Mouse (Mus musculus): ENCODE data around the gene Snx5. TPM values are rescaled to one million over a fixed set of nuclear protein-coding genes. Genes with fewer than 3 reads are reported as not detected.

Snx5 gene
- polyA plus RNA-seq, 1 experiment from 2014 or later = 55.2 TPM

DNA sequence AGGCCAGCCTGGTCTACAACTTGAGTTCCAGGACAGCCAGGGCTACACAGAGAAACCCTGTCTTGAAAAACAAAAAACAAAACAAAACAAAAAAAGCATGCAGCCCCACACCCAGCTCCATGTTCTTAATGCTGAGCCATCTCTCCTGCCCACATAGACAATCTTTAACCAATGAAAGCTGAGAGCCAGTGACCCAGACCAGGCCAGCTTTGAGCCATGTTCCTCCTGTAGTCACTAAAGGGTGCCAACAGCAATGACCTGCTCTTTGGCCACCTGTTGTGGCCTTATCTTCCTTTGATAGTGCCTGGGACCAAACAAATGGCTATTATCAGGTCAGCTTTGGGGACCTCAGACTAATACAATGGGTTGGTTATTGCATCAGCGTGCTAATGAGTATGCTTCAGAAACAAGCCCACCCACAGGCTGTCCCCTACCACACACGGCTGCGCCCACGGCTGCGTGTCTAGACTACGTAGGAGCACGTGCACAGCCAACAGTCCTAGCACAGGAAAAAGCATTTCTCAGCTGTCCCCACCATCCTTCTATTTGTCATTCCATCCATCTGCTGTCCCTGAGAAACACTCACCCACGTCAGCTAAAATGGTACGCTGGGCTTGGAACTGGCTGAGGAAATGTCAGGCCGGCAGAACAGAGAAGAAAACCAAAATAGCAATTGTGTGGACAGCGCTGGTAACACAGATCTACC lies 21.0 kb upstream of the Snx5 start:
- WGBS = 85% methylated on average over 11 of the region's 11 CpGs
- no peaks in the 10 kb centered on the region for H3K36me3 ChIP-seq (ENCODE audit: control insufficient read depth, insufficient read depth)
- H3K4me3 ChIP-seq (replicated peaks; ENCODE audit: low read length) = no peak overlapping the region
- no peaks in the 10 kb centered on the region for H3K9me3 ChIP-seq (ENCODE audit: control insufficient read depth, low read length)
- H3K4me1 ChIP-seq (replicated peaks; ENCODE audit: control insufficient read depth, insufficient read depth, low read length) = no peaks in the 10 kb centered on the region
- H3K27me3 ChIP-seq (replicated peaks; ENCODE audit: control insufficient read depth, insufficient read depth, low read length) = no peaks in the 10 kb centered on the region
- no peak overlapping the region for H3K9ac ChIP-seq (replicated peaks; ENCODE audit: low read depth, low read length)
- no peak overlapping the region for H3K27ac ChIP-seq (ENCODE audit: low read length)
- no peak for ATAC-seq
- H3K4me2 ChIP-seq (ENCODE audit: low read length) = no peak overlapping the region

DNA sequence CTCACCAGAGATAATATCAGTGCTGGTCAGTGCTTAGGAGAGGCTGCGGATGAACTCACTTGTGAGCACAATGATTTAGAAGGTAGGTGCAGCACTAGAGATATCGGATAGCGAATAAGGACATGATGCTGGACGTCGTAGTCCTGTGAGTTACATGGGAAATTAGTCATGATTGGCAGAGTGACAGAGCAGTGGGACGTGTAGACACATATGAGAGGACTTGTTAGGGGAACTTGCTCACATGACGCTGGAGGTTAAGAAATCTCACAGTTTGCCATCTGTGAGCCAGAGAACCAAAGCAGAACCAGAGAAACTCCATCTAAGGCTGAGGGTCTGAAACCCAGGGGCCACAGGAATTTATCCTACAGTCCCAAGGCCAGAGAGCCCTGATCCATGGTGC lies 19.6 kb upstream of the Snx5 start:
- H3K4me1 ChIP-seq (replicated peaks; ENCODE audit: control insufficient read depth, insufficient read depth, low read length) = no peaks in the 10 kb centered on the region
- no peak overlapping the region for H3K4me2 ChIP-seq (ENCODE audit: low read length)
- H3K9ac ChIP-seq (replicated peaks; ENCODE audit: low read depth, low read length) = no peak overlapping the region
- no peaks in the 10 kb centered on the region for H3K27me3 ChIP-seq (replicated peaks; ENCODE audit: control insufficient read depth, insufficient read depth, low read length)
- no peak overlapping the region for H3K4me3 ChIP-seq (replicated peaks; ENCODE audit: low read length)
- no peaks in the 10 kb centered on the region for H3K36me3 ChIP-seq (ENCODE audit: control insufficient read depth, insufficient read depth)
- no peaks in the 10 kb centered on the region for H3K9me3 ChIP-seq (ENCODE audit: control insufficient read depth, low read length)
- WGBS = 91% methylated on average over 7 of the region's 7 CpGs
- ATAC-seq = no peak
- H3K27ac ChIP-seq (ENCODE audit: low read length) = no peak overlapping the region

DNA sequence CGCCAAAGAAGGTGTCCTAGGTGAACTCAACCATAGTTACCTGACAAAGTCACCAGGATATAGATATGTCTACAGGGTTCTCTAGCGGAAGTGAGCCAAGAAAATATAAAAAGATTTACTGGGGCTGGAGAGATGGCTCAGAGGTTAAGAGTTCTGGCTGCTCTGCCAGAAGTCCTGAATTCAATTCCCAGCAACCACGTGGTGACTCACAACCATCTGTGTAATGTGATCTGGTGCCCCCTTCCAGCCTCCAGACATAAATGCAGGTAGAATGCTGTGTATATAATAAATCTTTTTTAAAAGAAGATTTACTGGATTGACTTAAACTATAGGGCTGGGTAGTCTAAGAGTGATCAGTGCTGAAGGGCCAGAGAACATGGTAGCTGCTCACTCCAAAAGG lies 10.7 kb upstream of the Snx5 start:
- no peak overlapping the region for H3K27ac ChIP-seq (ENCODE audit: low read length)
- no peaks in the 10 kb centered on the region for H3K36me3 ChIP-seq (ENCODE audit: control insufficient read depth, insufficient read depth)
- H3K4me3 ChIP-seq (replicated peaks; ENCODE audit: low read length) = no peak overlapping the region
- no peak for ATAC-seq
- no peaks in the 10 kb centered on the region for H3K4me1 ChIP-seq (replicated peaks; ENCODE audit: control insufficient read depth, insufficient read depth, low read length)
- 70% methylated on average over 3 of the region's 3 CpGs for WGBS
- H3K4me2 ChIP-seq (ENCODE audit: low read length) = no peak overlapping the region
- H3K9ac ChIP-seq (replicated peaks; ENCODE audit: low read depth, low read length) = no peak overlapping the region
- no peaks in the 10 kb centered on the region for H3K9me3 ChIP-seq (ENCODE audit: control insufficient read depth, low read length)
- no peaks in the 10 kb centered on the region for H3K27me3 ChIP-seq (replicated peaks; ENCODE audit: control insufficient read depth, insufficient read depth, low read length)

DNA sequence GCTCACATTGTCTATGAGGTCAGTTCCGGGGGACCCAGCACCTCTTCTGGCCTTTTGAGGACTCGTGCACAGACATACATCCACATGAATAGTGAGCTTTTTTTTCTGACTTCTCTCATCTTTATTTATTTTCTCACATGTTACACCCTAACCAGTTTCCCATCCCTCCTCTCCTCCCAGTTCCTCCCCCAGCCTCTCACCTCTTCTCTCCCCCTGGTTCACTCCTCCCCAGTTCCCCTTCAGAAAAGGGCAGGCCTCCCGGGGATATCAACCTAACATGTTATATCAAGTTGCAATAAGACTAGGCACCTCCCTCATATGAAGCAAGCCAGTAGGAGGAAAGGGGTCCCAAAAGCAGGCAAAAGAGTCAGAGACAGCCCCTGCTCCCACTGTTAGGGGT lies 9.9 kb upstream of the Snx5 start:
- H3K9me3 ChIP-seq (ENCODE audit: control insufficient read depth, low read length) = no peaks in the 10 kb centered on the region
- no peak overlapping the region for H3K4me3 ChIP-seq (replicated peaks; ENCODE audit: low read length)
- H3K36me3 ChIP-seq (ENCODE audit: control insufficient read depth, insufficient read depth) = no peaks in the 10 kb centered on the region
- H3K4me1 ChIP-seq (replicated peaks; ENCODE audit: control insufficient read depth, insufficient read depth, low read length) = no peaks in the 10 kb centered on the region
- no peak overlapping the region for H3K9ac ChIP-seq (replicated peaks; ENCODE audit: low read depth, low read length)
- no peak for ATAC-seq
- H3K4me2 ChIP-seq (ENCODE audit: low read length) = no peak overlapping the region
- WGBS = 91% methylated on average over 3 of the region's 3 CpGs
- H3K27me3 ChIP-seq (replicated peaks; ENCODE audit: control insufficient read depth, insufficient read depth, low read length) = no peaks in the 10 kb centered on the region
- H3K27ac ChIP-seq (ENCODE audit: low read length) = no peak overlapping the region

DNA sequence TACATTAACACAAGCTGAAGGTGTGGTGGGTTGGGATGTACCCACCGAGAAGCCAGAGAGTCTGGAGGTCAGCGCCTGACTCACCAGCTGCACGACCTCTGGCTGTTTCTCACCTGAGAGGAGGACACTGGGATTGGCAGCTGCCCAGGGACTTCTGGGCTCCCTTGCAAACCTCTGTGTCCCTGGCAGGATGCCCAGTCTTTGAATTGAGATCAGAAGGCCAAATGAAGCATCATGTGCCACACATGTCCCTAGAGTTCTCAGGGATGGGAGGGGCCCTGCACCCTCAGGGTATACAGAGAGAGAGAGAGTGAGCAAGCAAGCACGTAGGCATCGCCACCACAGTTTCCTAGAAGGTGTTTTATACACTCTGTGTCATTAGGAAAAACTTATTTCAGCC lies 9.0 kb upstream of the Snx5 start:
- no peak overlapping the region for H3K4me2 ChIP-seq (ENCODE audit: low read length)
- 64% methylated on average over 5 of the region's 5 CpGs for WGBS

DNA sequence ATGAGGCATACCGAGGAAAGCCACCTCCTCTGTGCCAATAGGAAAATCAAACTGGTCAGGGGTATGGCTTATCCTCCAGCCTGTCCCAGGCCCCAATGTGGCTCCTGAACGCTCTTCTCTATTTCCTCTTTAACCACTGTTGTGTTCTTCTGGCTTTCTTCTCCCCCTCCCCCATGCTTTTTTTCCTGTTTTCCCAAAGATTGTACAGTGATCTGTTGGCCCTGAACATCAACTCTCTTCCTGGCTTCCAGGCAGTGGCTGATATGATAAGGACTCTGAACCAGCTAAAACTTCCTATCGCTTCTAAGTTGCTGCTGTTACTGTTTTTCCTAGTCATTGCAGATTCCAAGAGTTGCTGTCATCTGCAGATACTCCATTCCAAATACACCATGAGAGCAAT lies 6.2 kb upstream of the Snx5 start:
- Histone ChIP-seq H3K27me3 (replicated peaks; ENCODE audit: control insufficient read depth, insufficient read depth, low read length) (no peaks in the 10 kb centered on the region), H3K36me3 (ENCODE audit: control insufficient read depth, insufficient read depth) (no peaks in the 10 kb centered on the region), H3K9ac (replicated peaks; ENCODE audit: low read depth, low read length) (no peak overlapping the region), H3K27ac (ENCODE audit: low read length) (no peak overlapping the region), H3K4me2 (ENCODE audit: low read length) (no peak overlapping the region), H3K4me3 (replicated peaks; ENCODE audit: low read length) (no peak overlapping the region), H3K4me1 (replicated peaks; ENCODE audit: control insufficient read depth, insufficient read depth, low read length) (no peaks in the 10 kb centered on the region), H3K9me3 (ENCODE audit: control insufficient read depth, low read length) (no peaks in the 10 kb centered on the region)
- WGBS = 95% methylated on average over 3 of the region's 3 CpGs
- ATAC-seq = no peak

More for the DNA sequence above, 9.0 kb upstream of the Snx5 start:
- H3K9me3 ChIP-seq (ENCODE audit: control insufficient read depth, low read length) = no peaks in the 10 kb centered on the region
- no peak overlapping the region for H3K27ac ChIP-seq (ENCODE audit: low read length)
- no peaks in the 10 kb centered on the region for H3K36me3 ChIP-seq (ENCODE audit: control insufficient read depth, insufficient read depth)
- no peak for ATAC-seq
- no peaks in the 10 kb centered on the region for H3K27me3 ChIP-seq (replicated peaks; ENCODE audit: control insufficient read depth, insufficient read depth, low read length)
- H3K4me3 ChIP-seq (replicated peaks; ENCODE audit: low read length) = no peak overlapping the region
- H3K9ac ChIP-seq (replicated peaks; ENCODE audit: low read depth, low read length) = no peak overlapping the region
- H3K4me1 ChIP-seq (replicated peaks; ENCODE audit: control insufficient read depth, insufficient read depth, low read length) = no peaks in the 10 kb centered on the region

DNA sequence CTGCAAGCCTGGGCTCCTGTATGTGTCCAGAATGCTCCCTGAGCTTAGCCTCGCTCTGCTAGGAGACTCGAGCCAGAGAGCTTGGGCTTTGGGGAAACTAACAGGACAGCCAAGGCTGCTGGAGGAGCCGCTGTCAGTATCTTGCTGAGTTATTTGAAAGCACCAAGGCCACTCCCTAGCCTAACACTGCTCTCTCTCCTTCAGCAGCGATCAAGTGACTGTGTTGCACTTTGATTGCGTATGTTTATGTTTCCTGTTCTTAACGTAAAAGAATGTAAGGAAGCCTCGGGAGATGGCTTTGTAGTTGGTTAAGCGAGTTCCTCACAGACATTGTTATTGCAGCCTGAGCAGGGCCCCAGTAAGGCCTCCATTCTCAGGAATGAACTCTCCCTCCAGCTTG lies 4.0 kb upstream of the Snx5 start:
- no peak overlapping the region for H3K4me2 ChIP-seq (ENCODE audit: low read length)
- H3K4me3 ChIP-seq (replicated peaks; ENCODE audit: low read length) = no peak overlapping the region
- H3K27ac ChIP-seq (ENCODE audit: low read length) = no peak overlapping the region
- no peak overlapping the region for H3K9ac ChIP-seq (replicated peaks; ENCODE audit: low read depth, low read length)
- 73% methylated on average over 8 of the region's 8 CpGs for WGBS
- H3K9me3 ChIP-seq (ENCODE audit: control insufficient read depth, low read length) = no peaks in the 10 kb centered on the region
- peaks cover 2% of the 10 kb centered on the region for H3K4me1 ChIP-seq (replicated peaks; ENCODE audit: control insufficient read depth, insufficient read depth, low read length)
- H3K27me3 ChIP-seq (replicated peaks; ENCODE audit: control insufficient read depth, insufficient read depth, low read length) = no peaks in the 10 kb centered on the region
- no peaks in the 10 kb centered on the region for H3K36me3 ChIP-seq (ENCODE audit: control insufficient read depth, insufficient read depth)
- no peak for ATAC-seq

DNA sequence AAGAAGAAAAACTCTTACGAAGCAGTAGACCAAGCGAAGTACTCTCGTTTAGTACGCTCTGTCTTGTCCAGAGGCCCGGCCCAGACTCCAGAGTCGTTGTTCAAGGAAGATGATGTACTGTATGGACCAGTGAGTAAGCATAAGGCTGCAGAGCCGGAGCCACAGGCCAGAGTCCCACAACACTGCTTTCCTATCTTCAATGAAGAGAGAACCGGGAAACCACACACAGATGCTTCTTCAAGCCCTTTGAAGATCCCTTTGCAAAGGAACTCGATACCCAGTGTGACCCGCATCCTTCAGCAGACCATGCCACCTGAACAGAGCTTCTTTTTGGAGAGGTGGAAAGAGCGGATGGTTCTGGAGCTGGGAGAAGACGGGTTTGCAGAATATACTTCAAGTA lies 1.4 kb upstream of the Snx5 start:
- Histone ChIP-seq H3K4me2 (ENCODE audit: low read length) (no peak overlapping the region), H3K9ac (replicated peaks; ENCODE audit: low read depth, low read length) (no peak overlapping the region), H3K9me3 (ENCODE audit: control insufficient read depth, low read length) (no peaks in the 10 kb centered on the region), H3K27me3 (replicated peaks; ENCODE audit: control insufficient read depth, insufficient read depth, low read length) (no peaks in the 10 kb centered on the region), H3K36me3 (ENCODE audit: control insufficient read depth, insufficient read depth) (no peaks in the 10 kb centered on the region), H3K4me3 (replicated peaks; ENCODE audit: low read length) (no peak overlapping the region), H3K27ac (ENCODE audit: low read length) (no peak overlapping the region), H3K4me1 (replicated peaks; ENCODE audit: control insufficient read depth, insufficient read depth, low read length) (peaks cover 18% of the 10 kb centered on the region)
- no peak for ATAC-seq
- WGBS = 94% methylated on average over 12 of the region's 12 CpGs

DNA sequence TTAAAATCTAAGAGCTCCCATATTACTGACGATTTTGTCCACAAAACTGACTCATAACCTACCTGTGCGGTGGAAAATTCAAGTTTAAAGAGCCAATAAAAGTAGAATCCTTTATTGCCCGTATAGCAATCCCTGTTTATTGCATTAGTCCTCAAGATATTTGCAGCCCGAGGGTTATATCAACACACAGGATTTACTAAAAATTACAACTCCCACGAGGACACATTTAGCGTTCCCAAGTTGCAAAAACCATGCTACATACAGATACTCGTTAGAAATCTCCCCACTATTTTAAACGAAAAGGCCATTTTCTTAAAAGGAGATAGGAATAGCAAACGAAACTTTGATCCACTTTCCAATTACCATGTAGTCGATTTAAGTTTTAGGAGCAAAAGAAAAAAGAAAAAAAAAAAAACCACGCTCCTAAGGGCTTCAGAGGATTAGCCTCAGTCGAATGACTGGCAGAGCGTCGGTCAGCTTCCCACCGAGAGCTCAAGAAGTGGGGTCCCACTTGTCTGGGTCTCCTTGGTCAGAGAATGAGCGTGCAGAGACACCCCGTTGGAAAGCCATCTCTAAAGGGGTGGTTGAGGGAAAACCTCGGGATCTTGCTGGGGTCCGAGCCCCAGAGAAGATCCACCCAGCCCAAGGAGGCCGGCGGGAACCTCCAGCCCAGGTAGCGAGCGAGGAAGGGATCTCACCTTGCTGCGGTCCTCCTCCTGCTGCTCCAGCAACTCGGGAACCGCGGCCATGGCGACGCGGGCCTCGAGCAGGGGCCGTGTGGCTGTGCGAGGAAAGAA lies 829 bp downstream of the Snx5 start:
- Histone ChIP-seq H3K9me3 (ENCODE audit: control insufficient read depth, low read length) (no peaks in the 10 kb centered on the region), H3K36me3 (ENCODE audit: control insufficient read depth, insufficient read depth) (no peaks in the 10 kb centered on the region), H3K4me1 (replicated peaks; ENCODE audit: control insufficient read depth, insufficient read depth, low read length) (peaks cover 21% of the 10 kb centered on the region), H3K9ac (replicated peaks; ENCODE audit: low read depth, low read length) (peak overlapping the region; percentile 77), H3K27me3 (replicated peaks; ENCODE audit: control insufficient read depth, insufficient read depth, low read length) (no peaks in the 10 kb centered on the region), H3K4me2 (ENCODE audit: low read length) (peak overlapping the region; percentile 76), H3K27ac (ENCODE audit: low read length) (peak overlapping the region; percentile 80), H3K4me3 (replicated peaks; ENCODE audit: low read length) (peak overlapping the region; percentile 70)
- WGBS = under 1% methylated on average over 33 of the region's 33 CpGs
- peak; percentile 3 for ATAC-seq
